Mouse (Mus musculus): ENCODE measurements around the gene Dhrs9.
"Not testable (repeated sequence)": the region's sequence is repeated elsewhere in the genome, so short reads cannot be mapped to it uniquely, and the experiment has no call there.

The Dhrs9 gene

GRCm38 (mm10) chr2:69380281-69380680 is at the start of gene Dhrs9:
TSS of gene Dhrs9 (plus strand) at chr2:69380445.
- peak; percentile 74; the same call in 1 of the 2 replicates for ATAC-seq (ENCODE audit: low TSS enrichment)

GRCm38 (mm10) chr2:69331523-69331922 is 48.7 kb upstream of the Dhrs9 start:
- not testable (repeated sequence) for ATAC-seq (ENCODE audit: low TSS enrichment)

- no peak for ATAC-seq (ENCODE audit: low TSS enrichment)
Observed at GRCm38 (mm10) chr2:69341506-69341905, 38.7 kb upstream of the Dhrs9 start.

GRCm38 (mm10) chr2:69342496-69343221 is 37.6 kb upstream of the Dhrs9 start, which contains the start of gene Abcb11:
TSS of gene Abcb11 (minus strand) at chr2:69342616.
- no peak for ATAC-seq (ENCODE audit: low TSS enrichment)

- peak; percentile 100 for ATAC-seq (ENCODE audit: low TSS enrichment)
Observed at GRCm38 (mm10) chr2:69355402-69355801, 24.8 kb upstream of the Dhrs9 start.

- no peak for ATAC-seq (ENCODE audit: low TSS enrichment)
Observed at GRCm38 (mm10) chr2:69364831-69365230, 15.4 kb upstream of the Dhrs9 start.

- no peak for ATAC-seq (ENCODE audit: low TSS enrichment)
Observed at GRCm38 (mm10) chr2:69365275-69365674, 15.0 kb upstream of the Dhrs9 start.

- no peak for ATAC-seq (ENCODE audit: low TSS enrichment)
Observed at GRCm38 (mm10) chr2:69376780-69377179, 3.5 kb upstream of the Dhrs9 start.

- ATAC-seq (ENCODE audit: low TSS enrichment) = 0 out of 2 replicates have a peak, but pooled peaks have one; percentile 41
Observed at GRCm38 (mm10) chr2:69379801-69380200, 444 bp upstream of the Dhrs9 start.

GRCm38 (mm10) chr2:69381740-69382139 is 1.5 kb downstream of the Dhrs9 start:
- ATAC-seq (ENCODE audit: low TSS enrichment) = no peak

GRCm38 (mm10) chr2:69382838-69383237 is 2.6 kb downstream of the Dhrs9 start:
- ATAC-seq (ENCODE audit: low TSS enrichment) = no peak

- no peak for ATAC-seq (ENCODE audit: low TSS enrichment)
Observed at GRCm38 (mm10) chr2:69386118-69386871, 6.0 kb downstream of the Dhrs9 start.

- ATAC-seq (ENCODE audit: low TSS enrichment) = no peak
Observed at GRCm38 (mm10) chr2:69393947-69394346, 13.7 kb downstream of the Dhrs9 start.

- no peak for ATAC-seq (ENCODE audit: low TSS enrichment)
Observed at GRCm38 (mm10) chr2:69395597-69396248, 15.5 kb downstream of the Dhrs9 start.

- no peak for ATAC-seq (ENCODE audit: low TSS enrichment)
Observed at GRCm38 (mm10) chr2:69396760-69397435, 16.7 kb downstream of the Dhrs9 start.

- ATAC-seq (ENCODE audit: low TSS enrichment) = peak; percentile 72
Observed at GRCm38 (mm10) chr2:69400866-69401604, 20.8 kb downstream of the Dhrs9 start.

- ATAC-seq (ENCODE audit: low TSS enrichment) = no peak
Observed at GRCm38 (mm10) chr2:69401891-69402290, 21.6 kb downstream of the Dhrs9 start.

GRCm38 (mm10) chr2:69402309-69402708 is 22.1 kb downstream of the Dhrs9 start:
- peak; percentile 78 for ATAC-seq (ENCODE audit: low TSS enrichment)

GRCm38 (mm10) chr2:69405692-69406091 is 25.4 kb downstream of the Dhrs9 start:
- no peak for ATAC-seq (ENCODE audit: low TSS enrichment)

GRCm38 (mm10) chr2:69414539-69414938 is 34.3 kb downstream of the Dhrs9 start:
- no peak for ATAC-seq (ENCODE audit: low TSS enrichment)

GRCm38 (mm10) chr2:69415070-69415469 is 34.8 kb downstream of the Dhrs9 start:
- no peak for ATAC-seq (ENCODE audit: low TSS enrichment)

Data from frontal cortex, adult (tissue).